Mouse (Mus musculus): Measurements from ENCODE around the gene Agtpbp1.

Gene Agtpbp1

GRCm38 (mm10) chr13:59534301-59534700 lies 50.7 kb downstream of the Agtpbp1 start:
- DNase-seq (ENCODE audit: low read depth in 2 of 2, low spot score in 2 of 2), result no peak

GRCm38 (mm10) chr13:59533331-59533730 lies 51.7 kb downstream of the Agtpbp1 start:
- no peak for DNase-seq (ENCODE audit: low read depth in 2 of 2, low spot score in 2 of 2)

GRCm38 (mm10) chr13:59531203-59531602 lies 53.8 kb downstream of the Agtpbp1 start:
- peak in 1 of 2 experiments; percentile 6 for DNase-seq (ENCODE audit: low read depth in 2 of 2, low spot score in 2 of 2)

- no peak for DNase-seq (ENCODE audit: low read depth in 2 of 2, low spot score in 2 of 2)
Measured at GRCm38 (mm10) chr13:59530491-59530890, 54.5 kb downstream of the Agtpbp1 start.

- DNase-seq (ENCODE audit: low read depth in 2 of 2, low spot score in 2 of 2), result no peak
Measured at GRCm38 (mm10) chr13:59521271-59522064, 63.6 kb downstream of the Agtpbp1 start.

- no peak for DNase-seq (ENCODE audit: low read depth in 2 of 2, low spot score in 2 of 2)
Measured at GRCm38 (mm10) chr13:59520834-59521233, 64.2 kb downstream of the Agtpbp1 start.

- DNase-seq (ENCODE audit: low read depth in 2 of 2, low spot score in 2 of 2), result no peak
Measured at GRCm38 (mm10) chr13:59519479-59519878, 65.5 kb downstream of the Agtpbp1 start.

- no peak for DNase-seq (ENCODE audit: low read depth in 2 of 2, low spot score in 2 of 2)
Measured at GRCm38 (mm10) chr13:59518016-59518415, 67.0 kb downstream of the Agtpbp1 start.

GRCm38 (mm10) chr13:59515074-59515473 lies 70.0 kb downstream of the Agtpbp1 start:
- peak in 1 of 2 experiments; percentile 26 for DNase-seq (ENCODE audit: low read depth in 2 of 2, low spot score in 2 of 2)

- no peak for DNase-seq (ENCODE audit: low read depth in 2 of 2, low spot score in 2 of 2)
Measured at GRCm38 (mm10) chr13:59509644-59510366, 75.2 kb downstream of the Agtpbp1 start.

- DNase-seq (ENCODE audit: low read depth in 2 of 2, low spot score in 2 of 2), result no peak
Measured at GRCm38 (mm10) chr13:59508584-59508983, 76.4 kb downstream of the Agtpbp1 start.

GRCm38 (mm10) chr13:59506450-59506849 lies 78.6 kb downstream of the Agtpbp1 start:
- no peak for DNase-seq (ENCODE audit: low read depth in 2 of 2, low spot score in 2 of 2)

GRCm38 (mm10) chr13:59505867-59506266 lies 79.2 kb downstream of the Agtpbp1 start:
- no peak for DNase-seq (ENCODE audit: low read depth in 2 of 2, low spot score in 2 of 2)

- no peak for DNase-seq (ENCODE audit: low read depth in 2 of 2, low spot score in 2 of 2)
Measured at GRCm38 (mm10) chr13:59503581-59503980, 81.4 kb downstream of the Agtpbp1 start.

GRCm38 (mm10) chr13:59499831-59500230 lies 85.2 kb downstream of the Agtpbp1 start:
- no peak for DNase-seq (ENCODE audit: low read depth in 2 of 2, low spot score in 2 of 2)

GRCm38 (mm10) chr13:59499374-59499773 lies 85.7 kb downstream of the Agtpbp1 start:
- no peak for DNase-seq (ENCODE audit: low read depth in 2 of 2, low spot score in 2 of 2)

GRCm38 (mm10) chr13:59498191-59498590 lies 86.8 kb downstream of the Agtpbp1 start:
- DNase-seq (ENCODE audit: low read depth in 2 of 2, low spot score in 2 of 2), result no peak

- DNase-seq (ENCODE audit: low read depth in 2 of 2, low spot score in 2 of 2), result no peak
Measured at GRCm38 (mm10) chr13:59495839-59496238, 89.2 kb downstream of the Agtpbp1 start.

- DNase-seq (ENCODE audit: low read depth in 2 of 2, low spot score in 2 of 2), result no peak
Measured at GRCm38 (mm10) chr13:59494619-59495262, 90.3 kb downstream of the Agtpbp1 start.

GRCm38 (mm10) chr13:59490726-59491125 lies 94.3 kb downstream of the Agtpbp1 start:
- no peak for DNase-seq (ENCODE audit: low read depth in 2 of 2, low spot score in 2 of 2)

GRCm38 (mm10) chr13:59489143-59489542 lies 95.9 kb downstream of the Agtpbp1 start:
- no peak for DNase-seq (ENCODE audit: low read depth in 2 of 2, low spot score in 2 of 2)

- no peak for DNase-seq (ENCODE audit: low read depth in 2 of 2, low spot score in 2 of 2)
Measured at GRCm38 (mm10) chr13:59487287-59487686, 97.7 kb downstream of the Agtpbp1 start.

Data from CD8-positive naive resting alpha-beta T cell, adult 2 months (primary cell).